Mouse (Mus musculus): ENCODE data around the gene Cd24a. TPM values are rescaled to one million over a fixed set of nuclear protein-coding genes. Genes with fewer than 3 reads are reported as not detected.
A peak's percentile ranks its signal among the peaks of the same experiment; 100 is the strongest.

The Cd24a gene
- total RNA-seq, 2 experiments from 2014 or later = 12.0 to 12.7 TPM

GRCm38 (mm10) chr10:43619059-43619531, 41.0 kb downstream of the Cd24a start:
- intact Hi-C loops (cut with DNase I) = no loop called here
- DNase-seq (ENCODE audit: low spot score in 2 of 2) = no peak

DNA sequence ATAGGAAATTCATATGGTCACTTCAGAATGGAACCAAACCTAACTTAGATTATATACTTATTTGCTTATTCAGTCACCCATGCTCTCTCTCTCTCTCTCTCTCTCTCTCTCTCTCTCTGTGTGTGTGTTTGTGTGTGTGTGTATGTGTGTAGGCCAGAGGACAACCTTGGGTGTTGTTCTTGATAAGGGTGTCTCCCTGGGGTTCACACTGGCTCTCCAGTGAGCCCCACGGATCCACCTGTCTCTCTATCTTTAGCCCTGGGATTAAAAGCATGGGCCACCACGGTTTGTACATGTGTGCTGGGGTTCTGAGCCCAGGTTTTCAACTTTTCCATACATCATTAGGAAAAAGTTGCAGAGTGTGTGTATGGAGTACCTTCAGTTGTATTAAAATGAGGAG, 41.9 kb downstream of the Cd24a start:
- intact Hi-C loops (cut with DNase I) = no loop called here
- no peak for DNase-seq (ENCODE audit: low spot score in 2 of 2)

DNA sequence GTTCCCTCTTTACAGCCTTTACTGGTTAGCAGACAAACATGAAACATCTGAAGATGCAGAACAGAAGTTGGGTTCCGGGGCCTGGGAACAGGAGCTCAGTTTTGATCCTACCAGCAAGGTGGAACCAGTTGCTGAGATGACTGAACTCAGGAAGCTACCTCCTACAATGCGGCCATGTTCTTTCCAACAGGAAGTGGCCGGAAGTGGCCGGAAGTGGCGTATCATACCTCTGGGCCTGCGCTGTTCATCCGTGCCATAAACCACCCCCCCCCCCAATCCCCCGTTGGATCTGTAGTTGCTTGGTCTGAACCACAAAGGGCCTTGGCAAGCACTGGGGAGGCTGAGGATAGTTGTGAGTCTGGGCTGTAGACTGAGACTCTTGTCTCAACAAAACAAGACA, 45.4 kb downstream of the Cd24a start:
- intact Hi-C loops (cut with DNase I) = no loop called here

GRCm38 (mm10) chr10:43624362-43624761, 46.3 kb downstream of the Cd24a start:
- intact Hi-C loops (cut with DNase I) = no loop called here

More for the DNA sequence above, 45.4 kb downstream of the Cd24a start:
- DNase-seq (ENCODE audit: low spot score in 2 of 2) = no peak

DNA sequence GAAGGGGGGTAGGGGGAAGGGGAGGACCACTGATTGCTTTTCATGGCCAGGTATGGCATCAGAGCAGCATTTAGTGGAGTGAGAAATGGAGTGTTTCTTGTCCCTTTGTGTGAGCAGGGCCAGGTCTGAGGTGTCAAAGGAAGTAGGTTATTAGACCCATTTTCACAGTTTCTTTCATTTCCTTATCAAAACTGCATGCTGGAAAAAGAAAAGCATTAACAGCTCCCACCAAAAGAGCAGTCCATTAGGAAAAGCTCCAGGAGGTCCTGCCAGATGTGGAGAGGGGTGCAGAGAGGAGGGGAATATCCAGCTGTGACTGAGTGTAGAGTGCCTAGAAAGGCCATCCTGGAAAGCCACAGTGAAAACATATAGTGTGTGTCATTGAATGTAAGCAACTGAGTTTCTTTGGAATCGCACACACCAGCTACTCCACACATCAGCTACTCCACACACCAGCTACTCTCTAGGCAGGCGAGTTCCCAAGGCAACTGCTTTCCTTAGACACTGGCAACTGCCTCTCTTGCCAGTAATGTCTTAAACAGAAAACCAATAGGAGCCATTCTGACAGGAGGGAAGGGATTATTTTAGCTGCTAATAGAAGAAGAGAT, 46.8 kb downstream of the Cd24a start:
- intact Hi-C loops (cut with DNase I) = no loop called here
- peak; percentile 20 to 22 for DNase-seq (ENCODE audit: low spot score in 2 of 2)

More at GRCm38 (mm10) chr10:43624362-43624761, 46.3 kb downstream of the Cd24a start:
- DNase-seq (ENCODE audit: low spot score in 2 of 2) = no peak

- no peak for DNase-seq (ENCODE audit: low spot score in 2 of 2)
- intact Hi-C loops (cut with DNase I) = no loop called here
These were observed 47.5 kb downstream of the Cd24a start for GRCm38 (mm10) chr10:43625578-43625977.

DNA sequence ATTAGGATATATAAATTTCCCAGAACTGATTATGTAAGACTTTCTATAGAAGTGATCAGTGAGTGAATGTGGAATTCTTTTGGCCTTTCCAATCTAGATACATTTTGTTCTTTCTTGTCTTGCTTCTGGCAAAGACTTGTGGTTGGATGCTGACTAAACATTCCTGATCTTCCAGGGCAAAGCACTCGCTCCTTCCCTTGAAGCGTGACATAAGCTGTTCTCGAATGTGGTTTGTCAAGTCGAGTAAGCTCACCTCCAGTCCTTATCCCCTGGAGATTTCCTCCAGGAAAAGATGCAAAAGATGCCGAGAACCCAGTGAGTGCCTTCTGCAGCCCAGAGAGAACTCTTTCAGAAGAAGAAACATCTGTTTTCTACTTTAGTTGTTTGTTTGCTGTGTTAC, 51.1 kb downstream of the Cd24a start:
- intact Hi-C loops (cut with DNase I) = no loop called here
- no peak for DNase-seq (ENCODE audit: low spot score in 2 of 2)

GRCm38 (mm10) chr10:43629857-43630256, 51.8 kb downstream of the Cd24a start:
- intact Hi-C loops (cut with DNase I) = no loop called here
- no peak for DNase-seq (ENCODE audit: low spot score in 2 of 2)

- DNase-seq (ENCODE audit: low spot score in 2 of 2) = no peak
- intact Hi-C loops (cut with DNase I) = no loop called here
These were observed 52.5 kb downstream of the Cd24a start for GRCm38 (mm10) chr10:43630634-43631033.

DNA sequence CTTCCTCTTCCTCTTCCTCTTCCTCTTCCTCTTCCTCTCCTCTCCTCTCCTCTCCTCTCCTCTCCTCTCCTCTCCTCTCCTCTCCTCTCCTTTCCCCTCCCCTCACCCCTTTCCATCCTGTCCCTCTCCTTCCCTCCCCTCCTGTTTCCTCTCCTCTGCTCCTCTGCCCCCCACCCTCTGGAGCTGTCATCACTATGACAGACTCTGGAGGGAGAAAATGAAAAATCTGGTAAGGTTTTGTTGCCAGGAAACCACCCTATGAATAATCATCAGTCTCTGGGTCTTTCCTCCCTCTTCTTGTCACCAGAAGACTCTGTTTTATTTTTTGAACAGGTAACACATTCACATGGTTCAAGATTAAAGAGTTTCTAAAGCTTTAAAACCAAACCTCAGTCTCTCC, 53.0 kb downstream of the Cd24a start:
- intact Hi-C loops (cut with DNase I) = no loop called here
- DNase-seq (ENCODE audit: low spot score in 2 of 2) = peak in 1 of 2 experiments; percentile 55

GRCm38 (mm10) chr10:43631639-43632354, 53.7 kb downstream of the Cd24a start:
- peak in 1 of 2 experiments; percentile 20 for DNase-seq (ENCODE audit: low spot score in 2 of 2)
- intact Hi-C loops (cut with DNase I) = no loop called here

- DNase-seq (ENCODE audit: low spot score in 2 of 2) = no peak
- intact Hi-C loops (cut with DNase I) = no loop called here
These were observed 55.0 kb downstream of the Cd24a start for GRCm38 (mm10) chr10:43633117-43633516.

Other genes starting within 250 kb of the Cd24a start
- 1 to 10 TPM; 4.3 to 5.9 TPM for gene Bend3, start 99.5 kb upstream of the Cd24a start, total RNA-seq (2021)
- 10 to 100 TPM in 1 of 2 experiments, not detected in 1; 11.6 TPM for gene Gm9803, start 54.2 kb upstream of the Cd24a start, total RNA-seq (2021)
- gene 1700021F05Rik, start 37.3 kb upstream of the Cd24a start, total RNA-seq (2021) = 10 to 100 TPM; 42.5 to 42.8 TPM

Data from left cerebral cortex, postnatal 25 days (tissue).